Mouse (Mus musculus) adrenal gland (tissue): ENCODE results near the gene Spred1.

Experiments used
- intact Hi-C: fragments of 180-260 bp; cut with DNase I; formaldehyde crosslinking; loops from one replicate; pipeline ENCODE4 v1.15.1; 2025

Gene Spred1

GRCm38 (mm10) chr2:117176066-117176465, 54.9 kb downstream of the Spred1 start:
- intact Hi-C loops, result no loop called here

GRCm38 (mm10) chr2:117176937-117177336, 55.8 kb downstream of the Spred1 start:
- intact Hi-C loops, result no loop called here

GRCm38 (mm10) chr2:117180250-117180885, 59.2 kb downstream of the Spred1 start:
- intact Hi-C loops, result loop anchor here (2.0 to 5.0 kb wide), 2 partner anchors 52 to 282 kb away; no protein-coding TSS in a partner anchor

GRCm38 (mm10) chr2:117185587-117185986, 64.4 kb downstream of the Spred1 start:
- intact Hi-C loops, result no loop called here

GRCm38 (mm10) chr2:117190915-117191314, 69.7 kb downstream of the Spred1 start:
- intact Hi-C loops, result no loop called here

GRCm38 (mm10) chr2:117194309-117194708, 73.1 kb downstream of the Spred1 start:
- intact Hi-C loops, result no loop called here

GRCm38 (mm10) chr2:117195151-117195550, 74.0 kb downstream of the Spred1 start:
- intact Hi-C loops, result no loop called here

GRCm38 (mm10) chr2:117195578-117195977, 74.4 kb downstream of the Spred1 start:
- intact Hi-C loops, result no loop called here

GRCm38 (mm10) chr2:117200869-117201338, 79.7 kb downstream of the Spred1 start:
- intact Hi-C loops, result no loop called here

- intact Hi-C loops, result no loop called here
Measured at GRCm38 (mm10) chr2:117203350-117203749, 82.2 kb downstream of the Spred1 start.

GRCm38 (mm10) chr2:117204534-117204933, 83.4 kb downstream of the Spred1 start:
- intact Hi-C loops, result no loop called here

GRCm38 (mm10) chr2:117205066-117205465, 83.9 kb downstream of the Spred1 start:
- intact Hi-C loops, result no loop called here

- intact Hi-C loops, result no loop called here
Measured at GRCm38 (mm10) chr2:117210416-117211085, 89.4 kb downstream of the Spred1 start.

GRCm38 (mm10) chr2:117216152-117216551, 95.0 kb downstream of the Spred1 start:
- intact Hi-C loops, result no loop called here

- intact Hi-C loops, result no loop called here
Measured at GRCm38 (mm10) chr2:117217695-117218216, 96.6 kb downstream of the Spred1 start.

GRCm38 (mm10) chr2:117219536-117219935, 98.4 kb downstream of the Spred1 start:
- intact Hi-C loops, result no loop called here

GRCm38 (mm10) chr2:117222651-117223050, 101.5 kb downstream of the Spred1 start:
- intact Hi-C loops, result no loop called here

GRCm38 (mm10) chr2:117228601-117229125, 107.5 kb downstream of the Spred1 start:
- intact Hi-C loops, result no loop called here

GRCm38 (mm10) chr2:117230261-117230660, 109.1 kb downstream of the Spred1 start:
- intact Hi-C loops, result loop anchor here (2.0 to 5.0 kb wide), 2 partner anchors 48 to 329 kb away; no protein-coding TSS in a partner anchor

GRCm38 (mm10) chr2:117231257-117231656, 110.1 kb downstream of the Spred1 start:
- intact Hi-C loops, result loop anchor here (2.0 to 5.0 kb wide), 2 partner anchors 49 to 330 kb away; no protein-coding TSS in a partner anchor
